Mouse (Mus musculus): ENCODE measurements at regions not wholly inside any gene's neighbourhood (a gene's known extent, or its start where the extent isn't known, plus 50 kb on each side); places are given as distances from the start of the nearest gene placed in this dataset.
"Not testable (repeated sequence)": the region's sequence is repeated elsewhere in the genome, so short reads cannot be mapped to it uniquely, and the experiment has no call there.

GRCm38 (mm10) chr5:7428291-7428690, 83.7 kb upstream of the Zfp804b start:
- DNase-seq: no peak

GRCm38 (mm10) chr5:7436461-7436860, 91.9 kb upstream of the Zfp804b start:
- DNase-seq: peak; percentile 54

GRCm38 (mm10) chr5:7448001-7448400, 103.4 kb upstream of the Zfp804b start:
- DNase-seq: no peak

- DNase-seq: no peak
These were observed 110.3 kb upstream of the Zfp804b start for GRCm38 (mm10) chr5:7454896-7455295.

- no peak for DNase-seq
These were observed 112.5 kb upstream of the Zfp804b start for GRCm38 (mm10) chr5:7457102-7457501.

GRCm38 (mm10) chr5:7489150-7489549, 144.6 kb upstream of the Zfp804b start:
- no peak for DNase-seq

GRCm38 (mm10) chr5:7489602-7490001, 145.0 kb upstream of the Zfp804b start:
- DNase-seq: no peak

GRCm38 (mm10) chr5:7517520-7518181, 173.1 kb upstream of the Zfp804b start:
- DNase-seq: no peak

GRCm38 (mm10) chr5:7532686-7533199, 188.2 kb upstream of the Zfp804b start:
- no peak for DNase-seq

GRCm38 (mm10) chr5:7539812-7540645, 195.5 kb upstream of the Zfp804b start:
- DNase-seq: no peak

GRCm38 (mm10) chr5:7540646-7541038, 196.1 kb upstream of the Zfp804b start:
- no peak for DNase-seq

- no peak for DNase-seq
These were observed 199.3 kb upstream of the Zfp804b start for GRCm38 (mm10) chr5:7543857-7544256.

GRCm38 (mm10) chr5:7580413-7580812, 235.9 kb upstream of the Zfp804b start:
- no peak for DNase-seq

GRCm38 (mm10) chr5:7586547-7586946, 242.0 kb upstream of the Zfp804b start:
- no peak for DNase-seq

- no peak for DNase-seq
These were observed 255.9 kb upstream of the Zfp804b start for GRCm38 (mm10) chr5:7600418-7600817.

- DNase-seq: no peak
These were observed 263.0 kb upstream of the Zfp804b start for GRCm38 (mm10) chr5:7607517-7607916.

GRCm38 (mm10) chr5:7607924-7608323, 263.4 kb upstream of the Zfp804b start:
- DNase-seq: no peak

- DNase-seq: no peak
These were observed 305.0 kb upstream of the Steap4 start for GRCm38 (mm10) chr5:7655280-7655679.

- DNase-seq: no peak
These were observed 258.5 kb upstream of the Steap4 start for GRCm38 (mm10) chr5:7701776-7702175.

GRCm38 (mm10) chr5:7719557-7719956, 240.7 kb upstream of the Steap4 start:
- no peak for DNase-seq

GRCm38 (mm10) chr5:7720061-7720460, 240.2 kb upstream of the Steap4 start:
- no peak for DNase-seq

- no peak for DNase-seq
These were observed 239.6 kb upstream of the Steap4 start for GRCm38 (mm10) chr5:7720688-7721087.

GRCm38 (mm10) chr5:7732566-7732965, 227.7 kb upstream of the Steap4 start:
- not testable (repeated sequence) for DNase-seq

GRCm38 (mm10) chr5:7779827-7780226, 180.4 kb upstream of the Steap4 start:
- DNase-seq: no peak
